Mouse (Mus musculus): ENCODE measurements around the gene Dzip1.

DNA sequence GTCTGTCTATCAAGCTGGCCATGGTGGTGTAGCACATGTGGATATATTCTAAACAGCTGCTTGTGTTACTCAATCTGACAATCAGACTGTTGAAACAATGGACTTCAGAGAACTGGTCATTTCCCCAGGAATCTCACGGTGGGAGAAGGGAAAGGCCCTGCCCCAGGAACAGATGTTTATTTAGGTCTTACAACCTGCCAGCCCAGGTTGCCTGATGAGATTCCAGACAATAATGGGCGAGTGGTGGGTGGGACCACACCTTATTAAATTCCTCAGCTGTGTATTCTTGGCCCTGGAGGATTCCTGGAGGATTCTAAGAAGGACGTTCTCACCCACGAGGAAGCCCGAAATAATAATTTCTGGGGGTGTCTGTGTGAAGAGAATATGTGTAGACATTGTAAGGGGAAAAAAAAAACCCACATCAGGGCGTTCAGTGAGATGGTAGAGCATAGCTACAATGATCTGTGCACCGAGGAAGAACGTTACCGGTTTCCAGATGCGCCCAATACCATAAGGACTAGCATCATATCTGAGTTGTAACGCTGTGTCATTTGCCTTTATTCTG is 46.8 kb downstream of the Dzip1 start:
- TF ChIP-seq POLR2A (IDR thresholded peaks at IDR 0.05; ENCODE audit: borderline replicate concordance, extremely low read depth, insufficient read depth, insufficient read length, poor library complexity, severe bottlenecking) (no peak), CTCF (IDR thresholded peaks at IDR 0.05; ENCODE audit: borderline replicate concordance, extremely low read depth, insufficient read depth, insufficient read length) (no peak)

Data from brain, embryonic 14.5 days (tissue).